Mouse (Mus musculus) embryonic facial prominence, embryonic 14.5 days (tissue): ENCODE data around the gene Tcp11l2. TPM values are rescaled to one million over a fixed set of nuclear protein-coding genes. Genes with fewer than 3 reads are reported as not detected.

Source experiments
- ATAC-seq: fragments of 200-750 bp; cut with Nextera tagmentation; 2 replicates; pipeline ENCODE4 v1.8.0; 2017; ENCODE audit warnings: low read depth, moderate number of reproducible peaks, moderate TSS enrichment
- DNase-seq: peaks from one replicate; pipeline ENCODE4 v3.0.0-alpha.2; 2015; ENCODE audit warnings: low spot score
- H3K27ac ChIP-seq: fragments of 300-500 bp; sonication (generic); replicated peaks from 2 replicates; pipeline ENCODE4 v1.5.1; 2014; ENCODE audit warnings: low read depth, mild to moderate bottlenecking, low read length, moderate library complexity
- H3K27me3 ChIP-seq: fragments of 300-500 bp; sonication (generic); replicated peaks from 2 replicates; pipeline ENCODE4 v1.6.1; 2014; ENCODE audit warnings: low read length; ENCODE audit not compliant: control insufficient read depth, insufficient read depth
- H3K36me3 ChIP-seq: fragments of 300-500 bp; sonication (generic); 2 replicates; pipeline ENCODE4 v1.6.1; 2014; ENCODE audit warnings: low read length, mixed read lengths; ENCODE audit not compliant: control insufficient read depth, insufficient read depth
- H3K4me1 ChIP-seq: fragments of 300-500 bp; sonication (generic); 2 replicates; pipeline ENCODE4 v1.6.1; 2014; ENCODE audit warnings: antibody characterized with exemption, low read length; ENCODE audit not compliant: control insufficient read depth, insufficient read depth
- H3K4me2 ChIP-seq: fragments of 300-500 bp; sonication (generic); 2 replicates; pipeline ENCODE4 v1.6.1; 2014; ENCODE audit warnings: low read depth, mild to moderate bottlenecking, low read length, moderate library complexity, mixed read lengths
- H3K4me3 ChIP-seq: fragments of 300-500 bp; sonication (generic); 2 replicates; pipeline ENCODE4 v1.5.1; 2014; ENCODE audit warnings: low read depth, mild to moderate bottlenecking, low read length
- H3K9ac ChIP-seq: fragments of 300-500 bp; sonication (generic); 2 replicates; pipeline ENCODE4 v1.6.1; 2014; ENCODE audit warnings: low read depth, mild to moderate bottlenecking, low read length, moderate library complexity, mixed read lengths
- H3K9me3 ChIP-seq: fragments of 300-500 bp; sonication (generic); 2 replicates; pipeline ENCODE4 v1.6.1; 2016; ENCODE audit warnings: low read length; ENCODE audit not compliant: control insufficient read depth
- WGBS: fragments of 180-500 bp; shearing (Covaris S2); extraction: QIAGEN DNeasy Blood & Tissue Kit; methylation state at CpG from one replicate; pipeline ENCODE4 v1.1.7; 2014; 5-methylcytosine and 5-hydroxymethylcytosine counted together
- polyA plus RNA-seq: library from polyadenylated mRNA; unstranded; fragments of >200 nt; fragmentation: Nextera tagmentation; extraction: Ambion mirVana; gene quantifications from 2 replicates; pipeline ENCODE4 v1.2.1, GENCODE M21; 2014

Tcp11l2 gene
- polyA plus RNA-seq, 1 experiment from 2014 or later: 20.3 TPM

- Histone ChIP-seq H3K4me3 (peak within 1 kb of the TSS; percentile 69), H3K27ac (peak within 1 kb of the TSS; percentile 96), H3K9me3 (no peaks in the 10 kb centered on the region), H3K9ac (peak within 1 kb of the TSS; percentile 73), H3K4me2 (peak within 1 kb of the TSS; percentile 79), H3K4me1 (no peaks in the 10 kb centered on the region), H3K27me3 (no peaks in the 10 kb centered on the region), H3K36me3 (peaks cover under 1% of the 10 kb centered on the region; the same call in 1 of the 2 replicates)
- ATAC-seq: peak; percentile 97
- WGBS: 8% methylated on average over 53 of the region's 53 CpGs
- DNase-seq: peak; percentile 98
These were observed 45.7 kb downstream of the Tcp11l2 start, which contains the start of gene Polr3b for GRCm38 (mm10) chr10:84621826-84622790. Gene Polr3b (plus strand): TSS chr10:84622292.

- no peaks in the 10 kb centered on the region for H3K9me3 ChIP-seq
- H3K27ac ChIP-seq: no peak overlapping the region
- WGBS: 64% methylated on average over 5 of the region's 5 CpGs
- H3K36me3 ChIP-seq: peaks cover 50% of the 10 kb centered on the region
- DNase-seq: peak; percentile 33
- H3K4me1 ChIP-seq: no peaks in the 10 kb centered on the region
- H3K4me2 ChIP-seq: no peak overlapping the region
- H3K9ac ChIP-seq: no peak overlapping the region
- no peak overlapping the region for H3K4me3 ChIP-seq
- no peak for ATAC-seq
- no peaks in the 10 kb centered on the region for H3K27me3 ChIP-seq
These were observed 54.8 kb downstream of the Tcp11l2 start for GRCm38 (mm10) chr10:84631182-84631581.

GRCm38 (mm10) chr10:84632005-84632404 lies 55.6 kb downstream of the Tcp11l2 start:
- DNase-seq: no peak
- Histone ChIP-seq H3K9me3 (no peaks in the 10 kb centered on the region), H3K9ac (no peak overlapping the region), H3K4me1 (no peaks in the 10 kb centered on the region), H3K4me3 (no peak overlapping the region), H3K27ac (no peak overlapping the region), H3K4me2 (no peak overlapping the region), H3K27me3 (no peaks in the 10 kb centered on the region), H3K36me3 (peaks cover 56% of the 10 kb centered on the region)
- no peak for ATAC-seq
- 86% methylated on average over 4 of the region's 4 CpGs for WGBS

- H3K9me3 ChIP-seq: no peaks in the 10 kb centered on the region
- no peaks in the 10 kb centered on the region for H3K4me1 ChIP-seq
- no peak overlapping the region for H3K9ac ChIP-seq
- WGBS: 89% methylated on average over 10 of the region's 10 CpGs
- no peaks in the 10 kb centered on the region for H3K27me3 ChIP-seq
- no peak overlapping the region for H3K4me2 ChIP-seq
- DNase-seq (no peak), ATAC-seq (no peak)
- no peak overlapping the region for H3K4me3 ChIP-seq
- H3K27ac ChIP-seq: no peak overlapping the region
- H3K36me3 ChIP-seq: peaks cover 72% of the 10 kb centered on the region
These were observed 60.2 kb downstream of the Tcp11l2 start for GRCm38 (mm10) chr10:84636656-84637055.

GRCm38 (mm10) chr10:84638382-84638781 lies 62.0 kb downstream of the Tcp11l2 start:
- Histone ChIP-seq H3K27me3 (no peaks in the 10 kb centered on the region), H3K9me3 (no peaks in the 10 kb centered on the region), H3K36me3 (peaks cover 61% of the 10 kb centered on the region), H3K4me2 (no peak overlapping the region), H3K4me1 (no peaks in the 10 kb centered on the region), H3K9ac (no peak overlapping the region), H3K4me3 (no peak overlapping the region), H3K27ac (no peak overlapping the region)
- DNase-seq: no peak
- no peak for ATAC-seq
- WGBS: 80% methylated on average over 4 of the region's 4 CpGs

- Histone ChIP-seq H3K9ac (no peak overlapping the region), H3K4me3 (no peak overlapping the region), H3K36me3 (peaks cover 58% of the 10 kb centered on the region), H3K9me3 (no peaks in the 10 kb centered on the region), H3K4me1 (no peaks in the 10 kb centered on the region), H3K27ac (no peak overlapping the region), H3K27me3 (no peaks in the 10 kb centered on the region), H3K4me2 (no peak overlapping the region)
- DNase-seq (no peak), ATAC-seq (no peak)
- WGBS: 69% methylated on average over 4 of the region's 4 CpGs
These were observed 63.3 kb downstream of the Tcp11l2 start for GRCm38 (mm10) chr10:84639525-84640287.

GRCm38 (mm10) chr10:84640861-84641260 lies 64.4 kb downstream of the Tcp11l2 start:
- Histone ChIP-seq H3K9me3 (no peaks in the 10 kb centered on the region), H3K27ac (no peak overlapping the region), H3K4me2 (no peak overlapping the region), H3K4me3 (no peak overlapping the region), H3K36me3 (peaks cover 48% of the 10 kb centered on the region), H3K9ac (no peak overlapping the region), H3K27me3 (no peaks in the 10 kb centered on the region), H3K4me1 (no peaks in the 10 kb centered on the region)
- DNase-seq: no peak
- WGBS: 90% methylated on average over 7 of the region's 7 CpGs
- no peak for ATAC-seq

GRCm38 (mm10) chr10:84641576-84641975 lies 65.2 kb downstream of the Tcp11l2 start:
- Histone ChIP-seq H3K27me3 (no peaks in the 10 kb centered on the region), H3K9ac (no peak overlapping the region), H3K36me3 (peaks cover 46% of the 10 kb centered on the region), H3K4me3 (no peak overlapping the region), H3K4me2 (no peak overlapping the region), H3K4me1 (no peaks in the 10 kb centered on the region), H3K27ac (no peak overlapping the region), H3K9me3 (no peaks in the 10 kb centered on the region)
- ATAC-seq: no peak
- 84% methylated on average over 2 of the region's 2 CpGs for WGBS
- DNase-seq: peak; percentile 18
